Mouse (Mus musculus): ENCODE measurements at regions not wholly inside any gene's neighbourhood (a gene's known extent, or its start where the extent isn't known, plus 50 kb on each side); places are given as distances from the start of the nearest gene placed in this dataset.

DNA sequence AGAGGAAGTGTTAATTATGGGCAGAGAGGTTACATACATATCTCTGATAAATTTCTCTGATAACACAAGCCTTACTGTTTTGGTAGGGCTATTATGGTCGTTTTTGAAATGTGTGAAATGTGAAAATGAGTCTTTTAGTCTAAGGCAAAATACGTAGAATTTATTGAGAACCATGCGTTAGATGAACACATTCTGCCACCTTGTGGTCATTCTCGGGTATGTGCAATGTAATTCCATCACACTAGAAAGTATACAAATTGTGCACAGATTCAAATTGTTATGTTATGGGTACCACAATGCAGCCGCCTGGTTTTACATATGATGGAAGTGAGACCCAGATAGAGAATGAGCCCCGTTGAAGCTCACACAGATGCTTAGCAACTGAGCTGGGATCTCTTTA lies 138.7 kb downstream of the Cdr1 start:
- intact Hi-C loops (cut with DNase I), result loop anchor here (5.0 to 10.0 kb wide), 2 partner anchors 152 to 559 kb away; partner anchors contain the start of gene Sox3
- DNase-seq (ENCODE audit: low spot score in 2 of 2), result peak; percentile 35 to 36

DNA sequence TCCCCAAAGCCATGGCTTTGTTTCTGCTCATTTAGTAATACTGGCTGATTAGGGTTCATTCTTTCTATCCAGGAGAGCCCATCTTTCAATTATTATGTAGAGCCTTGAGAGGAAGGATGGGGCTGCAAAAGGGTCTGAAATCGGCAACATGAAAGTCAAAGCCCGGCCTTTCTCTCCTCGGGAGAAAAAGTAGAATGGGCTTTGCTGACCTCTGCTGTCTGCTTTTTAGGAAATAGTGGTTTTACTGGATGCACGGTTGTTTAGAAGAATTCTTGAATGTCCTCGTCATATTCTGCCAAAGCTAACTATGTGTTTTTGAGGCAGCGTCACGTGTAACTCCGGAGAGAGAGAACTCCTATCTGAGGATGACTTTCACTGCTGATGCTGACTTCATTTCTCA lies 142.2 kb downstream of the Cdr1 start:
- DNase-seq (ENCODE audit: low spot score in 2 of 2), result peak in 1 of 2 experiments; percentile 4
- intact Hi-C loops (cut with DNase I), result loop anchor here (10.0 kb wide), 1 partner anchor 148 kb away; the partner anchor contains the start of gene Sox3

Data from left cerebral cortex, postnatal 25 days (tissue).